ENCODE assay signal across 25 mouse cellular contexts in genomic region chr3:69374983-69375382, GRCm38 (mm10). TPM values are rescaled to one million over a fixed set of nuclear protein-coding genes. Genes with fewer than 3 reads are reported as not detected.
DNase-seq lines count a peak whose midpoint lies in the region; ATAC-seq and TF ChIP-seq lines count a peak whose summit lies in the region.
"Had no signal": no experiment of that assay in that cellular context is flagged by ENCODE, and none has a peak within 500 bp of the region (broad histone marks: within the 10 kb centered on the region; RNA-seq: fewer than 3 reads in every experiment).

No protein-coding gene starts in this region.

- H3K4me2 ChIP-seq in lung, postnatal 0 days (replicated peaks; ENCODE audit: low read depth, low read length): no peak overlapping the region
- no peak overlapping the region for H3K4me2 ChIP-seq in midbrain, embryonic 14.5 days (ENCODE audit: low read length)
- H3K4me2 ChIP-seq in liver, postnatal 0 days (ENCODE audit: low read depth, low read length): no peak overlapping the region
- H3K4me2 ChIP-seq: heart, embryonic 13.5 days; hindbrain, embryonic 15.5 days; kidney, embryonic 15.5 days; liver, embryonic 12.5 days had no signal

- H3K9me3 ChIP-seq in lung, postnatal 0 days (ENCODE audit: low read length): no peaks in the 10 kb centered on the region
- H3K9me3 ChIP-seq in midbrain, embryonic 14.5 days (ENCODE audit: control insufficient read depth, low read length): no peaks in the 10 kb centered on the region
- H3K9me3 ChIP-seq in liver, postnatal 0 days (ENCODE audit: low read length): no peaks in the 10 kb centered on the region; the same call in 1 of the 2 replicates
- H3K9me3 ChIP-seq: hindbrain, embryonic 15.5 days; kidney, embryonic 15.5 days; liver, embryonic 12.5 days had no signal

- ATAC-seq in frontal cortex, adult (ENCODE audit: low TSS enrichment): peak; percentile 5; the same call in 1 of the 2 replicates
- peak; percentile 97 for ATAC-seq in lung, postnatal 0 days
- ATAC-seq in midbrain, embryonic 14.5 days (ENCODE audit: low FRiP score, low TSS enrichment): no peak
- ATAC-seq in liver, postnatal 0 days: no peak
- ATAC-seq: liver, embryonic 12.5 days; midbrain, embryonic 16.5 days had no signal

- no peak overlapping the region for H3K9ac ChIP-seq in lung, postnatal 0 days (replicated peaks; ENCODE audit: low read depth)
- no peak overlapping the region for H3K9ac ChIP-seq in midbrain, embryonic 14.5 days (replicated peaks; ENCODE audit: low read length)
- no peak overlapping the region for H3K9ac ChIP-seq in liver, postnatal 0 days (replicated peaks)
- H3K9ac ChIP-seq: heart, embryonic 13.5 days; hindbrain, embryonic 15.5 days; kidney, embryonic 15.5 days; liver, embryonic 12.5 days had no signal

- TF ChIP-seq EP300 in lung, postnatal 0 days (IDR thresholded peaks at IDR 0.05): peak; percentile 72
- no peak for TF ChIP-seq EP300 in liver, postnatal 0 days (IDR thresholded peaks at IDR 0.05; ENCODE audit: low read depth)

- no peak for TF ChIP-seq CTCF in lung, postnatal 0 days (IDR thresholded peaks at IDR 0.05)
- TF ChIP-seq CTCF in liver, postnatal 0 days (IDR thresholded peaks at IDR 0.05; ENCODE audit: low read depth): no peak

- no peak overlapping the region for H3K4me3 ChIP-seq in lung, postnatal 0 days (ENCODE audit: low read depth, low read length)
- H3K4me3 ChIP-seq in midbrain, embryonic 14.5 days (replicated peaks; ENCODE audit: low read depth, low read length): no peak overlapping the region
- no peak overlapping the region for H3K4me3 ChIP-seq in liver, postnatal 0 days (ENCODE audit: low read depth, low read length)
- H3K4me3 ChIP-seq: erythroblast, embryonic 14.5 days; heart, adult 2 months; heart, embryonic 13.5 days; hindbrain, embryonic 15.5 days; kidney, embryonic 15.5 days; liver, embryonic 12.5 days had no signal

- H3K27me3 ChIP-seq in lung, postnatal 0 days (replicated peaks; ENCODE audit: insufficient read depth, low read length): no peaks in the 10 kb centered on the region
- no peaks in the 10 kb centered on the region for H3K27me3 ChIP-seq in midbrain, embryonic 14.5 days (ENCODE audit: control insufficient read depth, insufficient read depth, low read length)
- no peaks in the 10 kb centered on the region for H3K27me3 ChIP-seq in liver, postnatal 0 days (ENCODE audit: insufficient read depth, low read length)
- H3K27me3 ChIP-seq: heart, embryonic 13.5 days; hindbrain, embryonic 15.5 days; kidney, embryonic 15.5 days; liver, embryonic 12.5 days had no signal

- H3K4me1 ChIP-seq in lung, postnatal 0 days (ENCODE audit: insufficient read depth, low read depth, low read length): no peaks in the 10 kb centered on the region
- peaks cover 3% of the 10 kb centered on the region; the same call in 1 of the 2 replicates for H3K4me1 ChIP-seq in midbrain, embryonic 14.5 days (ENCODE audit: control insufficient read depth, insufficient read depth, low read length)
- H3K4me1 ChIP-seq in liver, postnatal 0 days (ENCODE audit: insufficient read depth): no peaks in the 10 kb centered on the region
- H3K4me1 ChIP-seq: kidney, embryonic 15.5 days had no signal

- DNase-seq in frontal cortex, postnatal 36 days (ENCODE audit: low spot score in 2 of 2): no peak
- peak; percentile 25 to 53 for DNase-seq in lung, adult 18-20 months
- DNase-seq in lung, postnatal 0 days (ENCODE audit: low spot score): peak; percentile 90
- peak; percentile 27 to 51 for DNase-seq in lung, postnatal 4 days
- DNase-seq in midbrain, embryonic 14.5 days: no peak
- DNase-seq in liver, postnatal 0 days: no peak
- DNase-seq: adrenal gland, postnatal 14 days; cerebellum, adult 11-12 months; gastrocnemius, postnatal 36 days; heart, adult 2 months; heart, postnatal 10 days; kidney, adult 18-20 months; kidney, postnatal 36 days; left cerebral cortex, postnatal 4 days; right cerebral cortex, adult 18-20 months; right cerebral cortex, postnatal 4 days; thymus, postnatal 4 days had no signal

- WGBS in lung, postnatal 0 days: 49% methylated on average over 5 of the region's 5 CpGs
- 91% methylated on average over 5 of the region's 5 CpGs for WGBS in midbrain, embryonic 14.5 days
- 83% methylated on average over 5 of the region's 5 CpGs for WGBS in liver, postnatal 0 days (ENCODE audit: insufficient replicate concordance)

- H3K36me3 ChIP-seq in lung, postnatal 0 days (ENCODE audit: insufficient read depth, low read length): no peaks in the 10 kb centered on the region
- no peaks in the 10 kb centered on the region for H3K36me3 ChIP-seq in midbrain, embryonic 14.5 days (ENCODE audit: control insufficient read depth, insufficient read depth, low read length)
- no peaks in the 10 kb centered on the region for H3K36me3 ChIP-seq in liver, postnatal 0 days (replicated peaks; ENCODE audit: insufficient read depth, low read length)
- H3K36me3 ChIP-seq: heart, embryonic 13.5 days; hindbrain, embryonic 15.5 days; kidney, embryonic 15.5 days; liver, embryonic 12.5 days had no signal

- peak overlapping the region; percentile 71 for H3K27ac ChIP-seq in lung, postnatal 0 days (ENCODE audit: low read length)
- H3K27ac ChIP-seq in midbrain, embryonic 14.5 days (replicated peaks; ENCODE audit: low read depth, low read length): no peak overlapping the region
- no peak overlapping the region for H3K27ac ChIP-seq in liver, postnatal 0 days (ENCODE audit: low read depth)
- H3K27ac ChIP-seq: heart, adult 2 months; heart, embryonic 13.5 days; hindbrain, embryonic 15.5 days; kidney, embryonic 15.5 days; liver, embryonic 12.5 days; macrophage had no signal

RNA-seq across cellular contexts. Expression of gene Ppm1l, which starts 58.3 kb away (rescaled TPM):
- 5.8 and 8.9 TPM in 2 replicates for polyA plus RNA-seq in lung, postnatal 0 days (2015; fragmentation: Nextera tagmentation; extraction: Ambion mirVana)
- polyA plus RNA-seq in midbrain, embryonic 14.5 days (2014; fragmentation: Nextera tagmentation; extraction: Ambion mirVana): 20.4 and 26.2 TPM in 2 replicates
- 2.4 and 2.8 TPM in 2 replicates for polyA plus RNA-seq in liver, postnatal 0 days (2015; fragmentation: Nextera tagmentation; extraction: Ambion mirVana)

Comparison
In these comparisons a context has a peak if more than half of its experiments do, and no peak if none do; other contexts are left out.
1. ATAC-seq: peak in frontal cortex, adult (single experiment) and lung, postnatal 0 days (single experiment); none in midbrain, embryonic 14.5 days (single experiment) and liver, postnatal 0 days (single experiment).
2. DNase-seq: peak in lung, adult 18-20 months (2 of 2), lung, postnatal 0 days (single experiment) and lung, postnatal 4 days (2 of 2); none in frontal cortex, postnatal 36 days (0 of 2), midbrain, embryonic 14.5 days (single experiment) and liver, postnatal 0 days (single experiment).